Mouse (Mus musculus) macrophage (primary cell): ENCODE data around the gene Olfr429. TPM values are rescaled to one million over a fixed set of nuclear protein-coding genes. Genes with fewer than 3 reads are reported as not detected.

Experiments used
- H3K27ac ChIP-seq: fragments of 350-480 bp; formaldehyde crosslinking; 2 replicates; pipeline ENCODE4 v1.9.0; 2021
- H3K36me3 ChIP-seq: fragments of 350-480 bp; formaldehyde crosslinking; 2 replicates; pipeline ENCODE4 v1.9.0; 2021; ENCODE audit errors: inconsistent target
- H3K4me3 ChIP-seq: fragments of 350-480 bp; formaldehyde crosslinking; 2 replicates; pipeline ENCODE4 v1.9.0; 2021; ENCODE audit errors: inconsistent target
- H3K79me2 ChIP-seq: fragments of 350-480 bp; formaldehyde crosslinking; 2 replicates; pipeline ENCODE4 v1.9.0; 2021; ENCODE audit errors: inconsistent target
- WGBS: methylation state at CpG from one replicate; pipeline ENCODE4 v1.1.7; 2026; ENCODE audit warnings: inconsistent platforms; ENCODE audit not compliant: missing documents; 5-methylcytosine and 5-hydroxymethylcytosine counted together
- polyA plus RNA-seq: library from polyadenylated mRNA; stranded (reverse); fragments of 250-400 nt; gene quantifications from 3 replicates; pipeline ENCODE4 v1.2.4, GENCODE M21; 2018; ENCODE audit warnings: inconsistent platforms

Olfr429 gene
- polyA plus RNA-seq, 1 experiment from 2014 or later: not detected

DNA sequence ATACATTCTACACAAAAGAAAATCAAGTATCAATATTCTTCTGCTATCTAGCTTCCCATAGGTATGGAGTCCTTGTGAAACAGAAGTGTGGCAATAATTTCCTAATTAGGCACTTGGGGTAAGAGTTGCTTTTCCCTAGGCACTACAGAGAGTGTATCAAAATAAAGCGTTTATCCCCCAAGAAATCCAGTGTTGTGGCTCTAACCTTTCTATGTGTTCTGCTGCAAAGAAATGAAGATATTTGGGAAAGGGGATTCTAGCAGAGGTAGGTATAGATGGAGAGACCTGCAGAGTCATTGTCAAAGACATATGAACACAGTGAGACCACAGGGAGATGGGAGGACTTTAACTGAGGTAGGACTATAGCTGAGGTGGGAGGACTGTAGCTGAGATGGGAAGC lies 12.5 kb downstream of the Olfr429 start, which contains the start of gene Olfr427:
Gene Olfr427 (plus strand): TSS at position 301 of the 400 bp plus-strand sequence.
- Histone ChIP-seq H3K36me3 (no peaks in the 10 kb centered on the region), H3K27ac (no peak within 1 kb of the TSS), H3K4me3 (no peak within 1 kb of the TSS), H3K79me2 (no peaks in the 10 kb centered on the region)
- 100% methylated on average over 1 of the region's 1 CpGs for WGBS

GRCm38 (mm10) chr1:174103735-174104134 lies 19.6 kb downstream of the Olfr429 start:
- Histone ChIP-seq H3K36me3 (no peaks in the 10 kb centered on the region), H3K4me3 (no peak overlapping the region), H3K79me2 (no peaks in the 10 kb centered on the region), H3K27ac (no peak overlapping the region)
- 72% methylated on average over 2 of the region's 2 CpGs for WGBS

GRCm38 (mm10) chr1:174121062-174121461 lies 36.9 kb downstream of the Olfr429 start, which contains the start of gene Olfr231:
Gene Olfr231, minus strand, starts transcription at chr1:174121162.
- Histone ChIP-seq H3K36me3 (no peaks in the 10 kb centered on the region), H3K79me2 (no peaks in the 10 kb centered on the region), H3K4me3 (no peak within 1 kb of the TSS), H3K27ac (no peak within 1 kb of the TSS)
- 90% methylated on average over 2 of the region's 2 CpGs for WGBS

DNA sequence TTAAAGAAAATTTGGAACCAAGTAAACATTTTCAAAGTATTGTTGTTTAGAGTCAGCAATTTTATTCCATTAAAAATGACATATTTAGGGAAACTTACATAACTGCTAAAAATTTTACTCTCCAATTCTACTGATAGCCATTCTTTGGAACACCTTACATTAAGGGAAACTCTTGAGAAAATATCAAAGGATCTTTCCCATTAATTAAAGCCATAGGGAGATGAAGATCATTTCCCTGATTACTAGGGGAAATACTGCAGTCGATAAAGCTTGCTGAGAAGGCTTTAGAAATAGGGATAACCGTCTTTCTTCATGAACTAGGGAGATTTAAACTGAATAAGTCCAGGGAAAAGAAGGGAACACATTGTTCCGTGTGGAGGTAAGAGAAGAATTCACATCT lies 47.1 kb downstream of the Olfr429 start, which contains the start of gene Olfr424:
Gene Olfr424 (plus strand): TSS at position 301 of the 400 bp plus-strand sequence.
- H3K79me2 ChIP-seq: no peaks in the 10 kb centered on the region
- H3K36me3 ChIP-seq: no peaks in the 10 kb centered on the region
- H3K4me3 ChIP-seq: no peak within 1 kb of the TSS
- 90% methylated on average over 3 of the region's 3 CpGs for WGBS
- no peak within 1 kb of the TSS for H3K27ac ChIP-seq

DNA sequence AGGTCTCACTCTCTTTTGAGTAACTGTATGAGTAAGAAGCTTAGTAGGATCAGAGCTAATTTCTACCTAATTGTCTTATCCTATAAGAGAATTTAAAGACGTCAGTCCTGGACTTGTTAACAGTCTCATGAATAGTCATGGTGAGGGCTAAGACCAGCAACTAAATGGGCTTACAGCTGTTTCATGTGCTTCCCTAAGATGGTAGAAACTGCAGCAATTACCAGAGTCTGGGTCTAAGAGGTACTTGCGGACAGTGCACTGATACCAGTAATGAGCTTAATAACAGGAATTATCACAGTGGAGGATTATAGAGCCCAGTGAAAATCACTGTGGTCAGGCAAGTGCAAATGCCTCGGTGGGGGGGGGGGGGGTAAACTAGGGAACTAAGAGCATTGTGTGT lies 47.9 kb downstream of the Olfr429 start:
- H3K4me3 ChIP-seq: no peak overlapping the region
- no peaks in the 10 kb centered on the region for H3K36me3 ChIP-seq
- no peaks in the 10 kb centered on the region for H3K79me2 ChIP-seq
- no peak overlapping the region for H3K27ac ChIP-seq
- 90% methylated on average over 3 of the region's 3 CpGs for WGBS

Other genes with a start within 250 kb of the Olfr429 start
- gene Ifi211, start 171.3 kb upstream of the Olfr429 start, polyA plus RNA-seq: 272 to 390 TPM (median 361 TPM) in 3 replicates
- 117 to 429 TPM (median 360 TPM) in 3 replicates for gene Mndal, start 141.8 kb upstream of the Olfr429 start, polyA plus RNA-seq
- gene Ifi203, start 141.7 kb upstream of the Olfr429 start, polyA plus RNA-seq: 62.5 to 252 TPM (median 140 TPM) in 3 replicates
- gene Ifi202b, start 101.6 kb upstream of the Olfr429 start, polyA plus RNA-seq: not detected in 3 replicates
- gene Ifi205, start 52.5 kb upstream of the Olfr429 start, polyA plus RNA-seq: 33.0 to 58.3 TPM (median 40.1 TPM) in 3 replicates
- 0.04 to 0.13 TPM (median 0.12 TPM) in 3 replicates for gene Olfr433, start 43.6 kb upstream of the Olfr429 start, polyA plus RNA-seq
- not detected in 3 replicates for gene Olfr432, start 35.1 kb upstream of the Olfr429 start, polyA plus RNA-seq
- gene Olfr430, start 17.7 kb upstream of the Olfr429 start, polyA plus RNA-seq: not detected in 3 replicates
- gene Olfr427, start 12.6 kb downstream of the Olfr429 start, polyA plus RNA-seq: not detected in 3 replicates
- gene Olfr231, start 36.8 kb downstream of the Olfr429 start, polyA plus RNA-seq: not detected in 3 replicates
- not detected in 3 replicates for gene Olfr424, start 47.2 kb downstream of the Olfr429 start, polyA plus RNA-seq
- not detected in 3 replicates for gene Olfr420, start 71.3 kb downstream of the Olfr429 start, polyA plus RNA-seq
- 0.16 to 0.19 TPM in 2 of 3 replicates, not detected in the other for gene Spta1, start 88.4 kb downstream of the Olfr429 start, polyA plus RNA-seq
- not detected in 3 replicates for gene Olfr419, start 167.7 kb downstream of the Olfr429 start, polyA plus RNA-seq
- not detected in 3 replicates for gene Mptx1, start 246.2 kb downstream of the Olfr429 start, polyA plus RNA-seq